Mouse (Mus musculus): ENCODE measurements around the gene Emsy.

- peak; percentile 22; the same call in 1 of the 2 replicates for TF ChIP-seq CTCF (IDR thresholded peaks at IDR 0.05; ENCODE audit: low read depth)
- TF ChIP-seq EP300 (IDR thresholded peaks at IDR 0.05; ENCODE audit: low read depth) = no peak
Observed at GRCm38 (mm10) chr7:98548839-98549238, 107.7 kb downstream of the Emsy start.
